In genomic region chr13:13954931-13955330, GRCm38 (mm10) we compare ENCODE assay signal across 8 mouse cellular contexts. TPM values are rescaled to one million over a fixed set of nuclear protein-coding genes. Genes with fewer than 3 reads are reported as not detected.
DNase-seq lines count a peak whose midpoint lies in the region; ATAC-seq and TF ChIP-seq lines count a peak whose summit lies in the region.

No protein-coding gene starts in this region.

- no peaks in the 10 kb centered on the region for H3K9me3 ChIP-seq in forebrain, embryonic 16.5 days (ENCODE audit: control insufficient read depth, low read length)
- H3K9me3 ChIP-seq in hindbrain, embryonic 16.5 days (ENCODE audit: control insufficient read depth, low read length): no peaks in the 10 kb centered on the region
- H3K9me3 ChIP-seq in liver, embryonic 13.5 days (replicated peaks): no peaks in the 10 kb centered on the region
- H3K9me3 ChIP-seq in midbrain, embryonic 16.5 days (replicated peaks; ENCODE audit: control insufficient read depth, low read length, poor library complexity, severe bottlenecking): no peaks in the 10 kb centered on the region

- peak; percentile 34 for DNase-seq in right cerebral cortex, adult 18-20 months
- no peak for DNase-seq in right cerebral cortex, postnatal 25 days
- DNase-seq in liver, embryonic 13.5 days: peak; percentile 58
- no peak for DNase-seq in cerebellum, adult 8-10 months

- H3K27me3 ChIP-seq in forebrain, embryonic 16.5 days (replicated peaks; ENCODE audit: control insufficient read depth, insufficient read depth, low read length): no peaks in the 10 kb centered on the region
- H3K27me3 ChIP-seq in hindbrain, embryonic 16.5 days (replicated peaks; ENCODE audit: control insufficient read depth, insufficient read depth, low read length): no peaks in the 10 kb centered on the region
- H3K27me3 ChIP-seq in liver, embryonic 13.5 days: no peaks in the 10 kb centered on the region
- no peaks in the 10 kb centered on the region for H3K27me3 ChIP-seq in midbrain, embryonic 16.5 days (ENCODE audit: control insufficient read depth, insufficient read depth, low read depth, low read length)

- H3K4me3 ChIP-seq in bone marrow, adult 2 months (replicated peaks; ENCODE audit: control insufficient read depth, low read depth, low read length): peak overlapping the region; percentile 84
- H3K4me3 ChIP-seq in forebrain, embryonic 16.5 days (replicated peaks; ENCODE audit: low read length): peak overlapping the region; percentile 93
- H3K4me3 ChIP-seq in hindbrain, embryonic 16.5 days (ENCODE audit: low read length): peak overlapping the region; percentile 95
- peak overlapping the region; percentile 96 for H3K4me3 ChIP-seq in liver, embryonic 13.5 days (replicated peaks)
- H3K4me3 ChIP-seq in midbrain, embryonic 16.5 days (ENCODE audit: low read depth, low read length): peak overlapping the region; percentile 90

- H3K4me2 ChIP-seq in forebrain, embryonic 16.5 days (ENCODE audit: low read length): peak overlapping the region; percentile 73
- peak overlapping the region; percentile 84 for H3K4me2 ChIP-seq in hindbrain, embryonic 16.5 days (ENCODE audit: low read length)
- peak overlapping the region; percentile 82 for H3K4me2 ChIP-seq in liver, embryonic 13.5 days
- H3K4me2 ChIP-seq in midbrain, embryonic 16.5 days (ENCODE audit: low read length): peak overlapping the region; percentile 81

- H3K4me1 ChIP-seq in bone marrow, adult 2 months (ENCODE audit: control insufficient read depth, insufficient read depth, low read length): peaks cover 2% of the 10 kb centered on the region; the same call in 1 of the 2 replicates
- peaks cover 11% of the 10 kb centered on the region for H3K4me1 ChIP-seq in forebrain, embryonic 16.5 days (replicated peaks; ENCODE audit: control insufficient read depth, insufficient read depth, low read length)
- H3K4me1 ChIP-seq in hindbrain, embryonic 16.5 days (ENCODE audit: control insufficient read depth, insufficient read depth, low read depth, low read length): peaks cover 9% of the 10 kb centered on the region
- peaks cover 52% of the 10 kb centered on the region for H3K4me1 ChIP-seq in liver, embryonic 13.5 days (replicated peaks)
- H3K4me1 ChIP-seq in midbrain, embryonic 16.5 days (ENCODE audit: control insufficient read depth, insufficient read depth, low read length): peaks cover 10% of the 10 kb centered on the region

- TF ChIP-seq CTCF in bone marrow, adult 2 months (IDR thresholded peaks at IDR 0.05; ENCODE audit: control insufficient read depth, insufficient read depth, low read length): no peak

- no peak for TF ChIP-seq POLR2A in bone marrow, adult 2 months (IDR thresholded peaks at IDR 0.05; ENCODE audit: borderline replicate concordance, control insufficient read depth, low read depth, low read length)

- no peak for ATAC-seq in forebrain, embryonic 16.5 days
- ATAC-seq in hindbrain, embryonic 16.5 days: no peak
- peak; percentile 44 for ATAC-seq in liver, embryonic 13.5 days (ENCODE audit: low read depth)
- ATAC-seq in midbrain, embryonic 16.5 days: no peak

- no peaks in the 10 kb centered on the region for H3K36me3 ChIP-seq in forebrain, embryonic 16.5 days (ENCODE audit: control insufficient read depth, insufficient read depth)
- no peaks in the 10 kb centered on the region for H3K36me3 ChIP-seq in hindbrain, embryonic 16.5 days (ENCODE audit: control insufficient read depth, insufficient read depth, low read length)
- peaks cover 22% of the 10 kb centered on the region for H3K36me3 ChIP-seq in liver, embryonic 13.5 days
- H3K36me3 ChIP-seq in midbrain, embryonic 16.5 days (ENCODE audit: control insufficient read depth, insufficient read depth, low read length): no peaks in the 10 kb centered on the region

- H3K27ac ChIP-seq in bone marrow, adult 2 months (ENCODE audit: control insufficient read depth, insufficient read depth, low read depth, low read length, poor library complexity): peak overlapping the region; percentile 73
- peak overlapping the region; percentile 65 for H3K27ac ChIP-seq in forebrain, embryonic 16.5 days (ENCODE audit: low read length)
- H3K27ac ChIP-seq in hindbrain, embryonic 16.5 days (ENCODE audit: low read depth, low read length): peak overlapping the region; percentile 79
- peak overlapping the region; percentile 93 for H3K27ac ChIP-seq in liver, embryonic 13.5 days
- H3K27ac ChIP-seq in midbrain, embryonic 16.5 days (ENCODE audit: low read length): peak overlapping the region; percentile 80

- H3K9ac ChIP-seq in forebrain, embryonic 16.5 days (replicated peaks; ENCODE audit: low read depth, low read length): peak overlapping the region; percentile 87
- H3K9ac ChIP-seq in hindbrain, embryonic 16.5 days (ENCODE audit: low read depth, low read length): peak overlapping the region; percentile 90
- peak overlapping the region; percentile 96 for H3K9ac ChIP-seq in liver, embryonic 13.5 days
- peak overlapping the region; percentile 80 for H3K9ac ChIP-seq in midbrain, embryonic 16.5 days (ENCODE audit: low read depth, low read length)

- WGBS in bone marrow, adult 2 months: under 1% methylated on average over 29 of the region's 29 CpGs
- WGBS in forebrain, embryonic 16.5 days: under 1% methylated on average over 28 of the region's 29 CpGs
- WGBS in hindbrain, embryonic 16.5 days: under 1% methylated on average over 23 of the region's 29 CpGs
- 0% methylated on average over 29 of the region's 29 CpGs for WGBS in liver, embryonic 13.5 days (ENCODE audit: insufficient replicate concordance)
- WGBS in midbrain, embryonic 16.5 days: under 1% methylated on average over 29 of the region's 29 CpGs

RNA-seq across cellular contexts. Expression of gene B3galnt2, which starts 0.7 kb away (rescaled TPM):
- polyA plus RNA-seq in bone marrow, adult 2 months (2011; ENCODE audit: insufficient read depth, insufficient read length, low replicate concordance, missing spikeins): 12.5 and 14.5 TPM in 2 replicates
- polyA plus RNA-seq in forebrain, embryonic 16.5 days (2015; fragmentation: Nextera tagmentation; extraction: Ambion mirVana): 23.4 and 25.8 TPM in 2 replicates
- polyA plus RNA-seq in hindbrain, embryonic 16.5 days (2015; fragmentation: Nextera tagmentation; extraction: Ambion mirVana): 13.3 and 15.7 TPM in 2 replicates
- polyA plus RNA-seq in liver, embryonic 13.5 days (2015; fragmentation: Nextera tagmentation; extraction: Ambion mirVana): 26.7 and 32.8 TPM in 2 replicates
- 17.8 and 18.6 TPM in 2 replicates for polyA plus RNA-seq in midbrain, embryonic 16.5 days (2015; fragmentation: Nextera tagmentation; extraction: Ambion mirVana)

Comparison
In these comparisons a context has a peak if more than half of its experiments do, and no peak if none do; other contexts are left out.
1. DNase-seq: peak in right cerebral cortex, adult 18-20 months (single experiment) and liver, embryonic 13.5 days (single experiment); none in right cerebral cortex, postnatal 25 days (single experiment) and cerebellum, adult 8-10 months (single experiment).
2. Peak in every context shown above with its lines, with median percentiles within 50 percentile points of each other: H3K27ac ChIP-seq, H3K4me3 ChIP-seq, H3K4me2 ChIP-seq and H3K9ac ChIP-seq.